Mouse (Mus musculus): ENCODE measurements at regions not wholly inside any gene's neighbourhood (a gene's known extent, or its start where the extent isn't known, plus 50 kb on each side); places are given as distances from the start of the nearest gene placed in this dataset.
A peak's percentile ranks its signal among the peaks of the same experiment; 100 is the strongest.
"Not testable (repeated sequence)": the region's sequence is repeated elsewhere in the genome, so short reads cannot be mapped to it uniquely, and the experiment has no call there.

DNA sequence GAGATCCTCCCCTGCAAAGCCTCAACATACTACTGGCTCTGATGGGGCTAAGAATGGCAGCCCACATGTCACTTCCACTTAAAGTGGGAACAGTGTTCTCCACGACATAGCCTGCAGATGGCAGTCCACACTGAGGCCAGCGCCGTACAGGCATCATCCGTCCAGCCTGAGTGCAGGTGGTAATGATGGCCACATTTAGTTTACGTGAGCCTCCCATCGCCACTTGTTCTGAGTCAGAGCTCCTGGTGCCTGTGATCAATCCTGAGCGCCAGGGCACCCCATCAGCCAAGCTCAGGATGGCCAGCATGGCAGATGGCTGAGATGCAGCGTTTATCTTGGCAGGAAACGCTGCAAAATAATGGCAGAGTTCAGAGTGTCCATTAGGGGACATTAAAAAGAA, 159.6 kb downstream of the Adgrd1 start:
- peak in 1 of 2 experiments; percentile 5 for DNase-seq (ENCODE audit: low spot score in 2 of 2)

DNA sequence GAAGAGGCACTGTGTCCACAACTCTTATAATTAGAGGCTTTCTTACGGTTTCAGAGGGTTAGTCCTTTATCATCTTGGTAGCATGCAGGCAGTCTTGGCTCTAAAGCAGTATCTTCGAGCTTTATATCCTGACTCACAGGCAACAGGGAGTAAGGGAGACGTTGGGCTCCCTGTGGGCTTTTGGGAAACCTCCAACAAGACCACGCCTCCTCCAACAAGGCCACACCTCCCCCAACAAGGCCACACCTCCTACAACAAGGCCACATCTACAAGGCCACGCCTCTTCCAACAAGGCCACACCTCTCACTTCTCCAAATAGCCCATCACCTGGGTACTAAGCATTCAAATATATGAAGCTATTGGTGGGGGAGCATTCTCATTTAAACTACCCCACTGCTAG, 160.7 kb downstream of the Adgrd1 start:
- no peak for DNase-seq (ENCODE audit: low spot score in 2 of 2)

DNA sequence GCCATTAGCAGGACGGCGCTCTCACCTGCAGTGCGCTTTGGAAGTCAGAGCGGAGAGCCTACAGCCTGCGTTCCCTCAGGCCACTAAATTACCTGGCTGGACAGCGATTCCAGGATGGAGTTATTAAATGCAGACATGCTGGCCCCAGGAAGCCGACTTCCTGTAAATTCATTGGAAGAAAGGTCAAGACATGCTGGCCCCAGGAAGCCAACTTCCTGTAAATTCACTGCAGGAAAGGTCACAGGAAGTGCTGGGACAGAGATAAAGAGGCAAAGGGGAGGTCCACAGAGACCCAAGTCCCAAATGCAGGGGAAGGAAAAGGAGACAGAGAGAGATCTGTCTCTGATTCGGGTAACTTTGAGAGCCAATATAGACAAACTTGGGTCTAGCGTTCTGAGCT, 164.1 kb downstream of the Adgrd1 start:
- no peak for DNase-seq (ENCODE audit: low spot score in 2 of 2)

DNA sequence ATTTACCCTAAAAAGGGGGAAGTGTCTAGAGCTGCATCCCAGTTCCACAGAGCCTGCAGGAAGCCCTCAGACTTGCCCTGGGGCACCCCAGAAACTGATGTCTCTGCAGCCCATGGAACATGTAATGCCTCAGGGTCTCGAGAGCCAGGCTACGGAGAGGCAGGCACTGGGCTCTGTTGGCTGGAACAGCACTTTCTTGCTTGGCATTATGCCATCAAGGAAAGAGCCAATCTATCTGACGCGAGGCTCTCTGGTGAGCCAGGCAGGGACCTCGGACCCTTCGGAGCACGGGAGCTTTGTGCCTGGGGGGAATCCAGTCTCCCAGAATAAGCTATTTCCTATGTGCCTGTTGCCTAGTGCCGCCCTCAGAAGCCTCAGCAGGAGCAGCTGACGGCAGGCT, 166.6 kb downstream of the Adgrd1 start:
- DNase-seq (ENCODE audit: low spot score in 2 of 2), result no peak

DNA sequence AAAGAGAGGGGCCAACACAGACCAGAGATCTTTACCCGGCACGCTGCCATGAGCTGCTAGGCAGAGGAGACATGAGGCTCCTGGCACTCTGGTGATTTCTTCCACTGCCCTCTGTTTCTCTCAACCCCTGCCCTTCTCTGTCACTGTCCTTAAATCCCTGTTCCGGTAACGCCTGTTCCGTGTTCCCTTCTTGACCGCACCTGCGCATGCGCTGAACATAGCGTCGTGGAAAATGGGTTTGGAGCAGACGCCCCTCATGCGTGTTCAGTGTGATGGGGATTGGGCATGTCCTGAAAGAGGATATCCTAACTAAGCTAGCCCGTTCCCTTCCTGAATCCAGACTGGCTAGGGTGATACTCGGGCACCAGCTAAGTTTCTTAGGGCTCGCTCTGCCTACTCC, 167.8 kb downstream of the Adgrd1 start:
- DNase-seq (ENCODE audit: low spot score in 2 of 2), result no peak

DNA sequence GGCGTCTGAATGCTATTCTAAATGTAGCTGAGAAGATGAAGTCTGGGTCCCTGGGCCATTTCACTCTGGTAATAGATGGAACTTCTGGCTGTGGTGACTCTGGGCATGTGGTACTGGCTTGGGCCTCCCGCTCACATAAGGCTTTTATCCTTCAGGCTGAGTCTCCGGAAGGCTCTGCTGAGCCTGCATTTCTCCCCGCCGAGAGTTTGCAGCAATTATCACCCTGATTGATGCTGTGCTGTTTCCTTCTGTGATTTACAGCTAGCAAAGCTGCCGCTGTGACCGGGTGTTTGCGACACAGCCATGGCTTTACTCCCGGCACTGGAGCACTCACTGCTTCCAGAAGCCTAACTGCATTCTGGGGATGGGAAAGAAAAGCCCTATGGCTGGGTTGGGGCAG, 171.9 kb downstream of the Adgrd1 start:
- no peak for DNase-seq (ENCODE audit: low spot score in 2 of 2)

DNA sequence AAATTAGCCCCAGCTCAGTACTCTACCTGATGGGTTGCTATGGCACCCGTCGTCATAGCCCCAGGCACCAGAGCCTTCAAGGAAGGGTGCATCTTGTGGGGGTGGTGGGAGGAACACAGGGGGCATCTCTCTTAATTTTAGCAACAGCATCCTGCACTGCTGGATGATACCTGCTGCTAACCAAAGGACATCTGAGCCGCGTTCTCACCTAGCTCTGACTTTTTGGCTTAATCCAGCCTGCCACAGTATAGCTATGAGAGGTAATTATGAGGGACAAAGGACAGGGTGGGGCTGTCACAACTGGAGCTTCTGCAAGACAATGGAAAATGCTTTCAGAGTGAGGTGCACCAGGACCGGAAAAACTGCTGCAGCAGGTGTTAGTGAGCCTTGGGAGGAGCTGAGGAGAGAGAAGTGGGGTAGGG, 173.5 kb downstream of the Adgrd1 start:
- DNase-seq (ENCODE audit: low spot score in 2 of 2), result no peak

DNA sequence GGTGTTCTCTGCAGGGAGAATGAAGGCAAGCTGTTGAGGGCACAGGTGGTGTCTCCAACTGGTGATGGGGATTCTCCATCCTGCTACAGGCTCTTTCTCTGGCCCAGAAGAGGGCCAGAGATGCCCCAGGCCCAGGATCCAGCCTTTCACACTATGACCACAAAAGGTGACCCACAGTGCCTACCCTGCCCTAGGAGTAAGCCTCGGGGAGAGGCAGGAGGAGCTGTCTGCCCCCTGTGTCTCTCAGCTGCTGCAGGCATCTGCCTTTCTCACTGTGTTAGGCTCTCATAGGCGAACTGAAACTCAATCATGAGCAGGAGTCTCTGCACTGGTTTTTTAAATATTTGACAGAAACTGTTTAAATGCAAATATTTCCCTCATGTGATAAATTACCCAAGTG, 184.9 kb downstream of the Adgrd1 start:
- no peak for DNase-seq (ENCODE audit: low spot score in 2 of 2)

DNA sequence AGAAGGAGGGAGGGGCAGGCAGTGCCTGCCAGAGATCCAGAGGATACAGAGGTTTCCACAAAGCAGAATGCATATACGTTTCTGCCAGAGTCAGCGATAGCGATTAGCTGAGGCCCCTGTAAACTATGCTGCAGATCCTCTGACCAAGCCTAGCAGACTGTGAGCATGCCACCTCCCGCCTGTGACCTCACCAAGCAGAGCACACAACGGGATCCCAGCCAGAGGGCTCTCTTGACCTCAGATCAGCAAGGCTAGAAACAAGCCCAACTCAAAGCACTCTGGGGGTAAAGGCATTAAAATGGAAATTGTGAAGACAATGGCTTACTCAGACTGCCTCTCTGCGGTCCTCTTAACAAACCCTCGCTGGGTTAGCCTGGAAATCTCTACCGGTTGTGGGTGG, 185.6 kb downstream of the Adgrd1 start:
- no peak for DNase-seq (ENCODE audit: low spot score in 2 of 2)

DNA sequence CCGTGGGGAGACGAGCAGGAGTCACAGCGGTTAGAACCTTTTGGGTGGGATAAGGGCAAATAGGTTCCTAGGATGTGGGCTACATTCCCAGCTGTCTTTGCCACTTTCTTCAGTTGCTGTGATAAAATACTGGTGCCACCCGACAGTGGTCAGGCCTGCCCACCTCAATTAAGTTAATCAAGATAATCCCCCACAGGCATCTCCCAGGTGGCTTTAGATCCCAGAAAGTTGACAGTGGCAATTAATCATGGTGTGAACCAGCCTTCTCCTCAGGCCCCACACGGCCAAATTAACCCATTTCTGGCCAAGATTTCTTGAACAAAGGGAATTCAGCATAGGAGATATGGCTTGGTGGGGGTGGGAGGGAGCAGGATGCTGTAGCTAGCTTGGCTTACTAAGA, 186.3 kb downstream of the Adgrd1 start:
- no peak for DNase-seq (ENCODE audit: low spot score in 2 of 2)

DNA sequence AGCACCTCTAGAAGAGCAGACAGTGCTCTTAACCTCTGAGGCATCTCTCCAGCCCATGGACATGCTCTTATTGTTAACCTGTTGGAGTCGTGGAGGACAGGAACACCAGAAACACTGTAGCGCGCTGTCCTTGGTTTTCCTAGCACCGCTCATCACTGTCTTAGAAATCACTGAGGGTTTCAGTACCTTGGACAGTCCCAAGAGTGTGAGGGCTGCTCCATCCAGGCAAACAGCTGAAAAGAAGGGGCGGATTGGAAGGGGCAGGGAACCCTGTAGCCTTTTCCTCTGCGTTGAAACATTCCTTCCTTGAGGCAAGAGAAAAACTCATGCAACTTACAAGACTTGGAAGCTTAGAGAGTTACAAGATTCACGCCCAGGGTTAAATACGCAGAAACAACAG, 190.9 kb downstream of the Adgrd1 start:
- no peak for DNase-seq (ENCODE audit: low spot score in 2 of 2)

DNA sequence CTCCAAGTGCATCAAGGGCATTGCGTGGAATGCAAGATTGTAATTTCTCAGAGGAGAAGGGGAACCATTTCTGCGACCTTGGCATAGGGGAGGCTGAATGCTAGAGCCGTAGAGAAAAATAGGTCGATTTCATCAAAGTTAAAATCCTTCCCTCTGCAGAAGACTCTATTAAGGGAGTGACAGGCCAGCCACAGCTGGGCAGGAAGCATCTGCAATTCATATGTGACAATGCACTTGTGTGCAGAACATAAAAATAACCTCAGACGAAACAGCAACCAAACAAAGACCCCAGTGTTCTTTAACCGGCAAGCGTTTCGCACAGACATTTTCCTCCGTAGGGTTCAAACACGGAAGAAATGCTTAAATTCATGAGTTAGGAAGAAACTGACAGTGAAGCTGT, 196.3 kb downstream of the Adgrd1 start:
- not testable (repeated sequence) for DNase-seq (ENCODE audit: low spot score in 2 of 2)

DNA sequence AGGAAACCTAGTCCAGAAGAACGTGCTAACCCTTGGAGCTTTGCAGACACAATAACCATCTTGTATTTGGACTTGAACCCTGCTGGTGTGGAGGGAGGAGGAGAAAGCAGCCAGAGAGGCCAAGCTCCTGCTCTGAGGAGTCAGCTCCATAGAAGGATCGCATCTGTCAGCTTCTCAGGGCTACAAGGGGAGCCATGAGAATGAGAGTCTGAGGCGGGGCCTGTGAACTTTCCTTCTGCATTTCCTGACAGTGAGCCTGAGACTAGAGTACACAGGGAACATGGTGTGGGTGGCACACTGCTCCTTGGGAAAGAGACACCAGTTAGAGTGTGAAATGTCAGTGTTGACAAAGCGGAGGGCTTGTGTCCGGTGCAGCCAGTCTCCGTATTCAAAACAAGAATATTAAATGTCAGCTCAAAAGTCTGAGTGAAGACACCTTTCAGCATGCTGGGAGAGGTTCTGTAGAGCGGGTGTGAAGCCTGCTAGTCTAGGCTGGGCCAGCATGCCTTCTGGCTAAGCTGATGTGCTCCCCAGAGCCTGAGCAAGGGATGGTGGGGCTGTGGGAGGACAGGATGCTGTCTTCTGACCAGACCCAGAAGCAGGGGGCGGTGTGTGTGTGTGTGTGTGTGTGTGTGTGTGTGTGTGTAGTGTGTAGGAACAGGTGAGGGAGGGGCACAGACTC, 198.5 kb downstream of the Adgrd1 start:
- DNase-seq (ENCODE audit: low spot score in 2 of 2), result peak; percentile 23 to 25

DNA sequence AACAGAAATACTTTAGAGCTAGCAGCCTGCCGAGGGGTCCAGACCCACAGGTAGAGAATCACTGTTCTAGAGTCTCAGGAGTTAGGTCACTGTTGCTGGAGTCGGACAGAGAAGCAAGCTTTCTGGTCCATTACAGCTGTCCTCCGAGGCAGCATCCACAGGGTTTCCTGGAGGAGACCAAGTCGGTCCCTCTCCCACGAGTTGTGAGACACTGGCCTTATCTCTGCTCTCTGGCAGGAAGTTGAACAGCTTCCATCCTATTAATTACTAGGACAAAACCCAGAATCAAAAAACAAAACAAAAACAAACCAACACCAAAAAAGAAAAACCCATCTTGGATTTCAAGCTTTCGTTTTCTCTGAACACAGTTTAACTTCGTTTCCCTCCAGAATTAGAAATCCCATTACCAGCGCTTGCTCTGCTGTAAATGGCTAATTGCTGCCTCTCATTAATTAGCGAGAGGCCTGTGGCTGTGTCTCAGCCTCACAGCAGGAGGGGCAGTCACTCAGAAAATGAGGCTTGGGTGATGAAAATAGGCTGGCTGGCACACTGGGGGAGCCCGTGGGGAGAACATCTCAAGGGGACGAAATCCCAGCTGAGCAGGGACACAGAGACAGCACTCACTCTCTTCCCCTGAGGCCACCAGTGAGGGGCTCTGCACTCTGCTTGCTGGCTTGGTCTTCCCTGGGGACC, 201.3 kb downstream of the Adgrd1 start:
- DNase-seq (ENCODE audit: low spot score in 2 of 2), result peak in 1 of 2 experiments; percentile 20

DNA sequence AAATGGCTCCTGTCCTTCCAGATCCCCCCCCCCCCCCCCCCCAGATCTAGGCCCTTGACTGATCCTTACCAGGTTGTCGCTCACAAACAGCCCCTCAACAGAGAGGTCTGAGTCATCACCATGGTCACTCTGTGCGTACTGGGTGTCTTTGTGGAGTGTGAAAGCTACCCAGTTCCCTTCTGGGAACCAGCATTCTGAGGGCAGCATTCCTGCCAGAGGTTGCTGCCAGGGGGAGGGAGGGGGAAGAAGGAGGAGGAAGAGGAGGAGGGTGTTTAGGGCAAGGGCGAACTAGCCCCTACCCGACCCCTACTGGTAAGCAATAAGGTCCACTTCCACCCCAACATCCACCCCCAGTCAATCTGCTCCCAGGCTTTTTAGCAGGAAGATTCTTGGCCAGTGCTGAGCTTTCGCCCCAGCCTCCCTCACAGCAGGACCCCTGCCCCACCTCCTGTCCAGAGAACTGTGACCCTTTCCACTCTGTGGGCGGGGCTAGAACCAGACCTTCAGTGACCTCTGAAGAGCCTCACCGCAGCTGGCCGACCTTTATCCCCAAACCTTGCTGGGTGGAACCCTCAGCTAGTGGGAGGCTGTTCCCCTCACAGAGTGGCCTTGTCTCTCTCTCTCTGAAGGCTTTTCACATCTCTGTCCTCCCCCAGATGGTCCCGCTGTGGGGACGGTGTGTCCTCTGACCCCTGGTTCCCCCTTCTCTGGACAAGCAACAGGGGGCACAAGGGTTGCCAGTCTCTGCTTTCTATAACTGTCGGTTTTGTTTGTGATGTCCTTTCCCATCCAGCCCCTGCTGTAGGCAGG, 202.2 kb upstream of the Sfswap start:
- DNase-seq (ENCODE audit: low spot score in 2 of 2), result no peak

DNA sequence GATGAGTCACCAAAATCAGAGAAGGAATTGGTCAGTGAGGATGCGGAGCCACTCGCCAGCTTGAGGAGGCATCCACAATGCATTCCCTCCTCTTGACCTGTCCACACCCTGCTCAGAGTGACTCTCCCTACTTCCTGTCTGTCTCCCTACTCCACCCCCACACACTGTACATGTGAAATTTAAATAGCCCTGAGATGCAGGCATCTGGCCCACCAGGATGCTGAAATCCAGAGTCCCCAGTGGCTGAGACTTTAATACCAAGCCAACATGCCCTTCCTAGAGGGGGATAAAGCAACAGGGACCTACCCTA, 201.6 kb upstream of the Sfswap start:
- DNase-seq (ENCODE audit: low spot score in 2 of 2), result no peak

DNA sequence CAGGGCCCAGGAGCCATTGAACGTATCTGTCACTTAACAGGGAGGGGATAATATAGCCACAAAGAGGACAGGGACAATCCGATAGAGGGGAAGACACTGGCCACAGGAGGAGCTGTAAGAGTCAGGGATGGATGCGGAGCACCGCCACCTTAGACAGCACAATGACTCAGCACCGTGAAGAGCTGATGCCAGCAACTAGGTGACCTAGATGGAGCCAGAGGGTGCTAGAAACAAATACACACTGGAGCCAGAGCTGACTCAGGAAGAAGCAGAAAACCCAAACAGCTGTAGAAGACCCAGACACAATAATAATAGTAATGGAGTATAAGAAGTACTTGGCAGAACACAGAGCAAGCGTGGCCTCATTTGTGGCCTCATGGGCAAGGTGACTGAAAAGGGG, 200.6 kb upstream of the Sfswap start:
- no peak for DNase-seq (ENCODE audit: low spot score in 2 of 2)

DNA sequence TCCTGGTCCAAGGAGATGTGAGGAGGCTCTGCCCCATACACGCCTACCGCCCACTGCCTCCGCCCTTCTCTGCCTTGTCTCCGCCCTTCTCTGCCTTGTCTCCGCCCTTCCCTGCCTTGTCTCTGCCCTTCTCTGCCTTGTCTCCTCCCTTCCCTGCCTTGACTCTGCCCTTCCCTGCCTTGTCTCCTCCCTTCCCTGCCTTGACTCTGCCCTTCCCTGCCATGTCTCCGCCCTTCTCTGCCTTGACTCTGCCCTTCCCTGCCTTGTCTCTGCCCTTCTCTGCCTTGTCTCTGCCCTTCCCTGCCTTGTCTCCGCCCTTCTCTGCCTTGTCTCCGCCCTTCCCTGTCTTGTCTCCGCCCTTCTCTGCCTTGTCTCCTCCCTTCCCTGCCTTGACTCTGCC, 185.4 kb upstream of the Sfswap start:
- no peak for DNase-seq (ENCODE audit: low spot score in 2 of 2)

DNA sequence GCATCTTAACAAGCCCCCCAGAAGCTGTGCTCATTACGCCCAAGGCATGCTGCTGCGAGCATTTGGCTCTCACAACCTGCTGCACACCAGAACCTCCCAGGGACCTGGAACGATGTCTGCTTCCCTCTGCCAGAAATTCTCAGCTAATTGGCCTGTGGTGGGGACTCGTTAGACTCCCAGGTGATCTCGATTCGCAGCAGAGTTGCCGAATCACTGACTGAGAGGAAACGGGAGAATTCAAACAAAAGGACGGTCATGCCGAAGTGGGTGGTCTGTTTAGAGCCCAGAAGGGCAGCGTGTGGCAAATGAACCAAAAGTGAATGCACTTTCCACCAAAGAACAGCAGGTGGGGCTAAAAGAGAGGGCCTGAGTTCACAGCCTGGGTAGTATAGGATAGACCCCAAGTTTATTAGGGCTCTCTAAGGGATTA, 169.9 kb upstream of the Sfswap start:
- no peak for DNase-seq (ENCODE audit: low spot score in 2 of 2)

DNA sequence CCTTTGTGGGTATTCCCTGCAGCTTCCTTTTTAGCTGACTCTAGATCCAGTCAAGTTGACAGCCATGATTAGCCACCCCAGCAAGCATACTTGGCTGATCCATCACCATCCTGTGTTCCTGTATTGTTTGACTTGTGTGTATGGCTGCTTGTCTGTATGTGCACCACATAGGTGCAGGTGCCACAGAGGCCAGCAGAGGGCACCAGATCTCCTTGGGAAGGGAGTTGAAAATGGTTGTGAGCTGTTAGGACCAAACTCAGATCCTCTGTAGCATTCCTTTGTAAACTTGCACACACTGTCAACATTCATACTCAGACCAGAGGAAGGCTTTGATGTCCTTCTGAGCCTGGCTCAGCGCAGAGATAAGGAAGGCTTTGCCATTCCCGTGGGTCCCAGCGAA, 169.0 kb upstream of the Sfswap start:
- no peak for DNase-seq (ENCODE audit: low spot score in 2 of 2)

DNA sequence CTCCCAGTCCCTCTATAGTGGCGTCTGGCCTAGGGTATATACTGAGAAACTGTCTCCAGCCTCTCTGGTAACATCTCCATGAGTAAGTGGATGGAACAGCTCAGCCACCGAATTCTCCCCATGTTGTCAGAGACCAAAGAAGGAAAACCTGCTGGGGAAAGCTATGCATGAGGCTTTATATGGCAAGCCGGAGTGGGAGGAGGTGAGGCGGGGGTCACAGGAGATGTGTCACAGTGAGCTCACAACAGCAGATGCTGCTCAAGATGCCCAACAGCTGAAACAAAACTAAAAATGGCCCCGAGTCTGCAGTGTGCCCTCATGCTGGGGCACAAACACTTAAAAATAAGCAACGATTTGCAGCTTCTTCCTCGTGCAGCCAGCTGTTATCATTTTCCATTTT, 162.5 kb upstream of the Sfswap start:
- peak; percentile 43 to 49 for DNase-seq (ENCODE audit: low spot score in 2 of 2)

DNA sequence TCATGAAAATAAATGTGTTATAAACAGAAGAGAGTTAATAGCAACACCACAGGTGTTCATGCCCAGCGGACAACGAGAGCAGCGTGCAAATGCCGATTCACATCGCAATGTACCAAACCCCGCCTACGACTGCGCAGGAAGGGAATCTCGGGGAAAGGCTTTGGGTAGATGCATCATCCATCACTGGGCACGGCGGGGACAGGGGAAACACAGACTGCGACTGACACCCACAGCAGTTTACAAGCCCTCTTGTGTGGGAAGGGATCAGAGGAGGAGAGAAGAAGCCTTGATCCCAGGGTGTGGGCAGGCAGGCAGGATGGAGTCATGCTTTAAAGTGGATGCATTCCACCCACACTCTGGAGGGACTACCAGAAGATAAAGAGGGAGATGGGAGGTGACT, 157.0 kb upstream of the Sfswap start:
- DNase-seq (ENCODE audit: low spot score in 2 of 2), result peak; percentile 53 to 67

DNA sequence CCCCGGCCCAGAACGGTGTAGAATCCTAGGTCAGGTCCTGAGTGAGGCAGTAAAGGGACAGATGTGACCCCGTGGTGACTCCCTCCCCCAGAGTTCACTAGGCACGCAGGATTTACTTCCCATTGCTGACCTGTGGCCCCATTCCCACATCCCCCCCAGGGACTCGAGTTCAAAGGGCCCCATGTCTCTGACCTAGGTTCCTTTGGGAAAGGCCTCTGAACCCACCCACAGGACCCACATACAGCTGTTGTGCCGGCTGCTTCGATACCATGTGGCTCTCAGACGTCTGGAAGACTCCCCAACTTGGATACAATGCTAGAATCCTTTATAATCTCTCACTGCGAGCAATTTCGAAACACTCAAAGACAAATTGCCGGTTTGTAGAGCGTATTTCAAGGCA, 151.0 kb upstream of the Sfswap start:
- no peak for DNase-seq (ENCODE audit: low spot score in 2 of 2)

Data from right cerebral cortex, postnatal 36 days (tissue).